18 mouse cellular contexts compared by ENCODE assay signal in genomic region chr2:108148221-108148620, GRCm38 (mm10).
DNase-seq lines count a peak whose midpoint lies in the region; ATAC-seq lines count a peak whose summit lies in the region.
"Had no signal": no experiment of that assay in that cellular context is flagged by ENCODE, and none has a peak within 500 bp of the region (broad histone marks: within the 10 kb centered on the region; RNA-seq: fewer than 3 reads in every experiment).

No protein-coding gene starts in this region.

- H3K36me3 ChIP-seq in forebrain, embryonic 16.5 days (ENCODE audit: control insufficient read depth, insufficient read depth) = no peaks in the 10 kb centered on the region
- H3K36me3 ChIP-seq in forebrain, embryonic 10.5 days (replicated peaks) = no peaks in the 10 kb centered on the region
- H3K36me3 ChIP-seq in liver, embryonic 12.5 days = no peaks in the 10 kb centered on the region
- no peaks in the 10 kb centered on the region for H3K36me3 ChIP-seq in limb, embryonic 12.5 days
- H3K36me3 ChIP-seq: embryonic facial prominence, embryonic 15.5 days; midbrain, embryonic 13.5 days; neural tube, embryonic 13.5 days had no signal

- 56% methylated on average over 4 of the region's 4 CpGs for WGBS in forebrain, embryonic 16.5 days
- 83% methylated on average over 4 of the region's 4 CpGs for WGBS in forebrain, embryonic 10.5 days
- 28% methylated on average over 4 of the region's 4 CpGs for WGBS in liver, embryonic 12.5 days (ENCODE audit: insufficient replicate concordance)
- 30% methylated on average over 4 of the region's 4 CpGs for WGBS in limb, embryonic 12.5 days

- H3K27me3 ChIP-seq in forebrain, embryonic 16.5 days (replicated peaks; ENCODE audit: control insufficient read depth, insufficient read depth, low read length) = no peaks in the 10 kb centered on the region
- no peaks in the 10 kb centered on the region for H3K27me3 ChIP-seq in forebrain, embryonic 10.5 days (ENCODE audit: poor library complexity, severe bottlenecking)
- H3K27me3 ChIP-seq in liver, embryonic 12.5 days (replicated peaks) = no peaks in the 10 kb centered on the region
- H3K27me3 ChIP-seq in limb, embryonic 12.5 days = no peaks in the 10 kb centered on the region
- H3K27me3 ChIP-seq: embryonic facial prominence, embryonic 15.5 days; midbrain, embryonic 13.5 days; neural tube, embryonic 13.5 days had no signal

- no peak for DNase-seq in forebrain, embryonic 10.5 days (ENCODE audit: extremely low spot score, low spot score)
- DNase-seq in liver (no peak), NIH3T3 (ENCODE audit: low read depth) (peak; percentile 12)
- DNase-seq in right cerebral cortex, adult 2 months (ENCODE audit: low spot score in 2 of 2) = no peak
- DNase-seq: B cell, adult 2 months; cerebellum, adult 9-10 months; layer of hippocampus, adult 9-11 months; left cerebral cortex, postnatal 4 days; lung, adult 2 months; right cerebral cortex, adult 18-20 months; thymus, adult 18-20 months had no signal

- H3K4me1 ChIP-seq in forebrain, embryonic 16.5 days (replicated peaks; ENCODE audit: control insufficient read depth, insufficient read depth, low read length) = no peaks in the 10 kb centered on the region
- H3K4me1 ChIP-seq in forebrain, embryonic 10.5 days = 0 out of 2 replicates have a peak, but pooled peaks cover 2% of the 10 kb centered on the region
- no peaks in the 10 kb centered on the region for H3K4me1 ChIP-seq in liver, embryonic 12.5 days
- H3K4me1 ChIP-seq in limb, embryonic 12.5 days (replicated peaks) = peaks cover 7% of the 10 kb centered on the region; the same call in 1 of the 2 replicates
- H3K4me1 ChIP-seq: midbrain, embryonic 13.5 days had no signal

- no peak overlapping the region for H3K4me2 ChIP-seq in forebrain, embryonic 16.5 days (ENCODE audit: low read length)
- no peak overlapping the region for H3K4me2 ChIP-seq in liver, embryonic 12.5 days
- H3K4me2 ChIP-seq in limb, embryonic 12.5 days = no peak overlapping the region
- H3K4me2 ChIP-seq: embryonic facial prominence, embryonic 15.5 days; midbrain, embryonic 13.5 days; neural tube, embryonic 13.5 days had no signal

- no peaks in the 10 kb centered on the region for H3K9me3 ChIP-seq in forebrain, embryonic 16.5 days (ENCODE audit: control insufficient read depth, low read length)
- H3K9me3 ChIP-seq in forebrain, embryonic 10.5 days = no peaks in the 10 kb centered on the region
- H3K9me3 ChIP-seq in liver, embryonic 12.5 days (replicated peaks) = no peaks in the 10 kb centered on the region
- no peaks in the 10 kb centered on the region for H3K9me3 ChIP-seq in limb, embryonic 12.5 days
- H3K9me3 ChIP-seq: embryonic facial prominence, embryonic 15.5 days; midbrain, embryonic 13.5 days; neural tube, embryonic 13.5 days had no signal

- H3K4me3 ChIP-seq in forebrain, embryonic 16.5 days (replicated peaks; ENCODE audit: low read length) = no peak overlapping the region
- no peak overlapping the region for H3K4me3 ChIP-seq in forebrain, embryonic 10.5 days
- no peak overlapping the region for H3K4me3 ChIP-seq in liver, embryonic 12.5 days
- no peak overlapping the region for H3K4me3 ChIP-seq in limb, embryonic 12.5 days (replicated peaks)
- H3K4me3 ChIP-seq: embryonic facial prominence, embryonic 15.5 days; left cerebral cortex, adult 2 months; midbrain, embryonic 13.5 days; neural tube, embryonic 13.5 days had no signal

- peak; percentile 71 for ATAC-seq in forebrain, embryonic 16.5 days
- ATAC-seq in liver, embryonic 12.5 days = 0 out of 2 replicates have a peak, but pooled peaks have one; percentile 27
- ATAC-seq in limb, embryonic 12.5 days (ENCODE audit: insufficient number of reproducible peaks, insufficient read depth, low FRiP score, low TSS enrichment, low read depth) = peak; percentile 37; the same call in 1 of the 2 replicates
- ATAC-seq: midbrain, embryonic 13.5 days had no signal

- H3K27ac ChIP-seq in forebrain, embryonic 16.5 days (ENCODE audit: low read length) = no peak overlapping the region
- H3K27ac ChIP-seq in forebrain, embryonic 10.5 days = no peak overlapping the region
- no peak overlapping the region for H3K27ac ChIP-seq in liver, embryonic 12.5 days
- H3K27ac ChIP-seq in limb, embryonic 12.5 days = no peak overlapping the region
- H3K27ac ChIP-seq: embryonic facial prominence, embryonic 15.5 days; left cerebral cortex, adult 2 months; midbrain, embryonic 13.5 days; neural tube, embryonic 13.5 days had no signal

- no peak overlapping the region for H3K9ac ChIP-seq in forebrain, embryonic 16.5 days (replicated peaks; ENCODE audit: low read depth, low read length)
- no peak overlapping the region for H3K9ac ChIP-seq in liver, embryonic 12.5 days
- H3K9ac ChIP-seq in limb, embryonic 12.5 days (replicated peaks) = no peak overlapping the region
- H3K9ac ChIP-seq: embryonic facial prominence, embryonic 15.5 days; midbrain, embryonic 13.5 days; neural tube, embryonic 13.5 days had no signal
